Mouse (Mus musculus): ENCODE results near the gene Sik3. TPM values are rescaled to one million over a fixed set of nuclear protein-coding genes. Genes with fewer than 3 reads are reported as not detected.

Gene Sik3
- total RNA-seq, 1 experiment from 2014 or later: 56.6 TPM

DNA sequence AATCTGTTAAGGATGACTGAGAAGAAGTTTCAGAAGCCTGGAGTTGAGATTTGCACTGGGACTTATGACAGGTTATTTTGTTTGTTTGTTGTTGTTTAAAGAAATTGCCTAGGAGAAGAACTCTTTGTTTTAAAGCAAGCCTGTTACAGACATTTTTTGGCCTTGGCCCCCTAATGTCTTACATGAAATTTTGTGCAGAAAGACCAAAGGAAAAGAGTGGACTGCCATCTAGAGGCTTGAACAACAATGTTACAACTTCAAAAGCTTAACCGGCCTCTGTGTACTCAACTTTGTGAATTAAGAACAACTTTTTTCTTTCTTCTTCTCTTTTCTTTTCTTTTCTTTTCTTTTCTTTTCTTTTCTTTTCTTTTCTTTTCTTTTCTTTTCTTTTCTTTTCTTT, 179.0 kb downstream of the Sik3 start:
- DNase-seq: peak; percentile 40

DNA sequence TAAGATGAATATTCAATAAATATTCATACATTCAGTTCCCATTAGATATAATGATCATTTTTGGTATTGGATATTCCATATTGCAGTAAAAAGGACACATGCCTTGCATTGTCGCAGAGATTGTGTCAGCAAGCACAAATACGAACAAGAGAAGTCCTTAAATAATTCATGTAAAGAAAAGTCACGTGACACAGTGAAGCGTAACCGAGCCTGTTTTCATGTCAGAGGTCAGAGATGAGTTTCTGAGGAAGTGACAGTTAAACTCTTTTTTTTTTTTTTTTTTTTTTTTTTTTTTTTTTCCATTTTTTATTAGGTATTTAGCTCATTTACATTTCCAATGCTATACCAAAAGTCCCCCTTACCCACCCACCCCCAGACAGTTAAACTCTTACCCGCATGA, 180.0 kb downstream of the Sik3 start:
- DNase-seq: no peak

DNA sequence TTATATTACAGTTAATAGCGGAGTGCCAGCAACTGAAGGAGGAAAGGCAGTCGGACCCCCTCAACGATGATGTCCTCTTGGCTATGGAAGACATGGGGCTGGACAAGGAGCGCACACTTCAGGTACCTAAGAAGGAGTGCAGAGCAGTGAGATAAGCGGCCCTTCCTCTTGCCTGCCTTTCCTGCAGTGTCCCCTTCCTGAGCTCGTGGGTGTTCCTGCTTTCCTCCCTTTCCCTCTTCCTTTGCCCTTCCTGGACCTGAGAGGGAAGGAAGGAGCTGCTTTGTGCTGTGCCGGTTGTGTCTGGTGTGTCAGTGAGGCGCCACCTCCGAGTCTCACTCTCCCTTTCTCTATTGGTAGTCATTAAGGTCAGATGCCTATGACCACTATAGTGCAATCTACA, 182.2 kb downstream of the Sik3 start:
- DNase-seq: no peak

DNA sequence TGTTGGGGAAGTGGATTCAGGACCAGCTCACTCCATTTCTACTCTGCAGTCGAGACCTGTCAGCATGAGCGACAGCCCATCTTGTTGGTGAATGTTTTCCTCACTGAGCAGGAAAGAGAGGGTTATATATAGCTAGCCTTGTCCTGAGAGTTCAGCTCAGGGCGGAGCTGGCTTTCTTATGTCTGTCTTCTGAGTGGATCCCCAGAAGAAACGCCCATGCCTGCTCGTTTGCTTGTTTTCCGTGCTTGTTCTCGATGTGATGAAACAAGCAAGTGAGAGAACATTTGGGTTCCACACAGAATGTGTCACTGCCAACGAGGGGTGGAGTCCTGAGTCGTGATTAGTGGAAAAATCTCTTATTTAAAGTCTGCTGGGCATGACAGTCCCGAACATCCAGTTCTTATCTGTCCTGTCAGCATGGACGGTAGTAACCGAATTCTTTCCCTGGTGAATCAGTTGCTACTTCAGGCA, 184.1 kb downstream of the Sik3 start:
- DNase-seq: peak; percentile 51

DNA sequence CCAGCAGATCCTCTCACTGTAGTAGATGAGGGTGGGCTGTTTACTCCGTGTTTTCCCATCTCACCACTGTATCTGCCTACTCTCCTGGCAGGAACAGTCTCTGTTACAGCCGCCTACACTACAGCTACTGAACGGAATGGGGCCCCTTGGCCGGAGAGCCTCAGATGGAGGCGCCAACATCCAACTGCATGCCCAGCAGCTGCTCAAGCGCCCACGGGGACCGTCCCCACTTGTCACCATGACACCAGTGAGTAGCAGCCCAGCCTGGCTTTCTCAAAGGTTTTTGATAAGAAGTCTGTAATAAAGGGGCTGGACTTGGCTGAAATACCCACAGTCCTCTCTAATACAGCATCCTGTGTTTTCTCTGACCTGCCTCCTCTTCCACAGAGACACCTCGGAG, 185.8 kb downstream of the Sik3 start:
- DNase-seq: no peak

DNA sequence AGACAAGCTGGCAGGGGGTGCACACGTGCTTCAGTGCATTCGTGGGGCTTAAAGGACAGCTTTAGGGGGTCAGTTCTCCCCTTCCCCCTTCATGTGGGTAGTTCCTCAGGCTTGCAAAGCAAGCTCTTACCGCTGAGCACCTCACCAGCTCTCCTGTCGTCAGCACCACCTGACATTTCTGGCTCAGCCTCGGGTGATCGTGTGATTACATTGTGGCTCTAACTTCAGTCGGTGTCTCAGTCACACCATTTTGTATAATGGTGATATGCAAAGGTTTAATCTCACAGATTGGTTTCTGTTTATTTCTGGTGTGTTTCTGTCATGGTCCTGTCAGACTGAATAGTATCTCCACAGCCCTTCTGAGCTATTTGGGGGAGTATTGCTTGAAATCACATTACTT, 186.3 kb downstream of the Sik3 start:
- DNase-seq: no peak

DNA sequence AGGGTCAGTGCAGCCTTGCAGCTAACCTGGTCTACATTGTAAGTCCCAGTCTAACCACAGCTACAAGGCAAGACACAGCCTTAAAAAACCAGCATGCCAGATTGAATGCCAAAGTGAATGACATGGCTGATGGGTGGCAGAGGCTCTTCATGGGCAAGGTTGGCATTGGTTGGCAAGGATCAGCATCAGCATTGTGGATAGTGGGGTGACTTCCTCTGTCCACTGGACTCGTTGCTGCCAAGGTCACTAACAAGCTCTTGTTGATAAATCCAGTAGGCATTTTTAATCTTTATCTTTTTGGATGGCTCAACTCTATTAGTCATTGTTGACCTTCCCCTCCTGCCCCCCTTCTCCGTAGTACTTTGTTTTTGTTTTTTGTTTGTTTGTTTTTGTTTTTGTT, 187.0 kb downstream of the Sik3 start:
- DNase-seq: peak; percentile 62

DNA sequence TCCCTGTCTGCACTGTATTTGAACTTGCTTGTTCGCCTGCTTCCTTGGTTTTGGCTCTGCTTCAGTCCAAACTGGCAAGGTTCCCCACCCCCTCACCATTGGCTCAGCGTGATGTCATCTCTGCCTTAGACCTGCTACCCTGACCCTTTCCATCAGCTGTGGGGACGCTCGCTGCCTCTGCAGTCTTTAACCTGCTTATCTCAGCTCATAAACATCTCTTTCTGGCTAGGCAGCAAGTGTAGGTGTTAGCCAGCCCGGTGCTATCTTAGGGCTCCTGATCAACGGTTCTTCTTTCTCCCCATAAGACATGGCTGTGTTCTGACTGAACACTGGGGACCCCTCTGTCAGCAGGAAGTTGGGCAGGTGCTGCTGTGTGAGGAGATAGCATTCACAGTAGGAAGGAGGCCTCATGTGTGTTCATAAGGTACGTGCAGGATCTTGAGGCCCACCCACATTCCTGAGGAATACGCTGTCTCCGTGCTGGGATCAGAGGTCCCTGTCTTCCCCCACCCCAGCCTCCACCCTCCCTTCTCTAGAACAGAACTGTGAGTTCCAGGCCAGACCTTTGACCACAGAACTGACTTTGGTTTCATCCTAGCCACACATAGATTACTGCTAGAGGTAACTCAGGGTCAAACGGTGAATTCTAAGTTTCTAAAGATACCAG, 194.3 kb downstream of the Sik3 start:
- DNase-seq: no peak

DNA sequence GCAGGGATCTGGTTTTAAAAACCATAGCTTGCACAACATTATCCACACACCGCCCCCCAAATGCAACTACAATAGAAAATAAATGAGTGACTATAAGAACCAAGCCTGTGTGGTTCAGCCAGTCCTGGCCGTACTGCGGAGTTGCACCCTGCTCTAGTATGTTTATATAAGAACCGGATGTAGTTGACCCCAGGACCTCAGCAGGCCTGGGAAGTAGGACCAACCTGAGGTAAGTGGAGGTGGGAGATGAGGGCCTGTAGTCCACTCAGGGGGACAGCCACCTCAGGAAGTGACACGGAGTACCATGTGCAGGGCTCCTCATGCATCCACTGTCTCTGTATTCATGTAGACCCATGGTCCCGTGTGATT, 194.9 kb downstream of the Sik3 start:
- no peak for DNase-seq

DNA sequence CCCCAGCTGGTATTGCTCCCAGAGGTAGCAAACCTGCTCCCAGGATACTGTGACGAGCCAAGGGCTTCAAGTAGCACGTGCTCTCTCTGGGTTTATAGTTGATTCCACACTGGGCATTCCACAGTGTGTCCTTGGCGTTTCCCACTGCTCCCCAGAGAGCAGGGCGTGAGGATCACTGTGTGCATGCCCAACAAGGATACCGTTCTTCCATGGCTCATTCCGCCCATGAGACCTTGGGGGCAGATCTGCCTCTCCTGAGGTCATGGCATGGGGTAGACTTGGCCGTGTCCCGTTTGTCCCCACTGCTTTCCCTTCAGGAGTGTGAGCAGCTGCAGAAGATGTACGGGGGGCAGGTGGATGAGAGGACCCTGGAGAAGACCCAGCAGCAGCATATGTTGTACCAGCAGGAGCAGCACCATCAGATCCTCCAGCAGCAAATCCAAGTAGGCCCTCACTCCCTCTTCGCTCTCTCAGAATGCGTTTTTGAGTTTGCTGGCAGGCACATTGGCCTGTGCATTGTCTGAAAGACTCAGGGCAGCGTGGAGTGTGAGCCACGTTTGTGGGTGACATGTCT, 195.9 kb downstream of the Sik3 start:
- peak; percentile 75 for DNase-seq

DNA sequence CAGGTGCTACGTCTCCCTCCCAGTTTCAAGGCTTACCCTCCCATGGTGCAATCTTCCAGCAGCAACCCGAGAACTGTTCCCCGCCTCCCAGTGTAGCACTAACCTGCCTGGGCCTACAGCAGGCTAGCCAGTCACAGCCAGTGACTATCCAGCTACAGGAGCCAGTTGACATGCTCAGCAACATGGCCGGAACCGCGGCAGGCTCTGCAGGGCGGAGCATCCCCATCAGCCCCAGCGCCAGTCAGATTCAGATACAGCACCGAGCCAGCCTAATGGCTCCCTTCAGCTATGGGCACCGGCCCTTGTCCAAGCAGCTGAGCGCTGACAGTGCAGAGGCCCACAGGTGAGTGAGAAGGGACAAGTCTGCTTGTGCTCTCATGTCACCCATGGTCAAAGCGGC, 197.9 kb downstream of the Sik3 start:
- no peak for DNase-seq

DNA sequence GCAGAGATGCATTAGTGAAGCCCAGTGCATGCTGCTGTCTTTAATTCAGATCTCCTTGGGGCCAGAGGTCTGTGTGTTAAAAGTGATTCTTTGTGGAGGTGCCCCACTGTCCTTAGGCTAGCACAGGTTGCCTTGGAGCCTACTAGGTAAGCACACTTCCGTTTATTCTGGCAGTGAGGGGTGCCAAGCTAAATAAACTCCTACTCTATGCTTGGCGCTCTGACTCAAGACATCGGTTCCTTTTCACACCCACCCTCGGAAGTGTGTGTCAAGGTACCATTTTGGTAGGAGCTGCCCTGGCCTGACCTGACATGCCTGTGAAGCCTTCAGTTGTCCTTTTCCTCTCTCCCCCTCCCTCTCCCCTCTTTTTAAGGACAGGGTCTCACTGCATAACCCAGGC, 201.7 kb downstream of the Sik3 start:
- DNase-seq: no peak

DNA sequence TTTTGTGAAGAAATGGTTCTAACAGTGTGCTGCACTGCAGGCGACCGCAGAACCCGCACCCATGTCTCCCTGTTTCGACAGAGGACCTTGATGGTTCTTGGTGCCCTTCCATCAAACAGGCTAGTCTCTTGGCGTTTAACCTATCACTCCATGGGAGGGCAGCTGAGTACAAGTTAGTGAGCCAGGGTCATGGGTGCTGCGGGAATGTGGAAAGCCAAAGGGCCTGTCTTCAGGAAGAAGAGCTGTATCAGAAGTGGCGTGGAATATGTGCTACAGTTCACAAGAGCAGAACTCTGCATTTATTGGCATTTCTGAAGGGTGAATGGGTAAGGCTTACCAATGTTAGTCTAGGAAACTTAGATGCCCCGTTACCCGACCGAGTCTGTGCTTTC, 202.3 kb downstream of the Sik3 start:
- no peak for DNase-seq

DNA sequence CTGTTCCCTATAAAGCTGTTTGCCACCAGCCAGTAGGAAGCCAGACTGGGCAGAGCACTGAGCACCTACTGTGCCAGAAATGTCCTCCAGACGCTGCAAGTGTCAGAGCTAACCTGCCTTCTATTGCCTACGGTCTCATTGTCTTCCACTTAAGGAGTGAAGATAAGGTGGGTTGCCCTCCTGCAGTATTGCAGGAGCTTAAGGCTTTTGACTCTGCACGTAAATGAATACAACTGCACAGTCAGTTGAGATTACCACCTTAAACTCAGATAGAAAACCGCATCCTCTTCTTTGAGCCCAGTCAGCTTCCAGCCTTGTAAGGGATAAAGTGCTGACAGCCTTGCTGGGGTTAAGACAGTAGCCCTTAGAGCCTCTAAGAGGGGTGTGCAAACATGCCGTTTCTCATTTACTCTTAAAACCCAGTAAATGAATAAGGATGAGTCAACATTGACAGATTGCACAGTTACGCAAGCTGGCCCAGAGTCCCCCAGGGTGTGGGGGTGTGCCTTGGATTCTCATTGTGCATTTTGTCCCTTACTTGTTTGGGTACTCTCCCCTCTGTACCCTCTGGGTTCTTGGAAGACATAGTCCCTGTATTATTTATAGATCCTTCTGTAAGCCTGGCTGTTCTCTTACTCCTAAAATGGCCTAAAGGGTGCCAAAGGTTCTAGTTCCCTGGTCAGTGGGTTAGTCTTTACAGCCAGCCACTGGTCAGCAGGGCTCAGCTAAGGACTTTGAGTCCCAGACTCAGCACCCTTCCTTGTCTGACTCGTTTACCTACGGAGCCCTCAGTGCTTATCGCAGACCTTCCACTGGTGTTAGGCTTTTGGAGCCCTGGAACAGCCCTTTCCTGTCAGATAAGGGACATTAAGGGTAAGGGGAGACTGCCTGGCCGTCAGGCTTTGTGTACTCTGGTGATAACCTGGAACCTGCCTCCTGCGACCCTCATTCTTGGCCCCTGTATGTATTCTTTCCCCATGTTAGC, 203.0 kb downstream of the Sik3 start:
- peak; percentile 61 for DNase-seq

DNA sequence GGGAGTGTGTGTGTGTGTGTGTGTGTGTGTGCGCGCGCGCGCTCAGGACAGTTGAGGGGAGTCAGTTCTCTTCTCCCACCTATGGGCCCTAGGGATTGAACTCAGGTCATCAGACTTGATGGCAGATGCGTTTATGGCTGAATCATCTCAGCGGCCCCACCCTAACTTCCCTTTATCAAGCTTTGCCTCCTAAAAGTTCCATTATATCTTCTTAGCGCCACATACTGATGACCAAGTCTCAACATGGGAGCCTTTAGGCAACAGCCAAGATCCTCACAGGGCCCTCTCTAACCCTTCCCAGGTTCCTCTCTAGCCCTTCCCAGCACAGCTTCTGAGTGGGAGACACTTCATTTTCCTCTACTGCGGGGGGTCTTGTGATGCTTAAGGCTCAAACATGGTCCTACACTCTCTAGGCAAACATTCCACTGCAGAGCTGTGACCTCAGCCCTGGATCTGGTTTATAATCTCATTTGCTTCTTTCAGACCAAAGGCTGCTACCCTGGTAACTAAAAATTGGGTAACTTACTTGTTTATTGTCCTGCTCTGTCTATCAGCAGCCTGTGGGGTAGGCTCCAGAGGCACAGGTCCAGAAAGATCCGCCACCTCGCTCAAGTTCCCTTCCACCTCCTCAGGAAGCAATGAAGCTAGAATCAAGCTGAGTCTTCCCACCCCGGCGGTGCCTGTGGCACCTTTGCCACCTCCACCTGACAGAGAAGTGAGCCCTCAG, 204.3 kb downstream of the Sik3 start:
- DNase-seq: no peak

DNA sequence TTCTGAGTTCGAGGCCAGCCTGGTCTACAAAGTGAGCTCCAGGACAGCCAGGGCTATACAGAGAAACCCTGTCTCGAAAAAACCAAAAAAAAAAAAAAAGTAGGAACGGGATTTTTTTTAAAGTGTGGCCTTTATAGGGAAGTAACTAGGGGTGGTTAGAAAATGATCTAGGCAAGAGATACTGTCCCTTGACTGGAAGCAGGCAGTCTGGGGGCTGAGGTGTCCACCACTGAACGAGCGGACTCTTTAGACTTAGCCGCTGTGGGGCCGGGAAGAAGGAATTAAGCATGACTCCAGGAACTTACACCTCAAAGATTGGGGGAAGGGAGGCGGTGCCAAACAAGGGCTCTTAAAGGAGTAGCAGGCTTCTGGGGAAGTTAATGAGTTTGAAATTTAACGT, 205.6 kb downstream of the Sik3 start:
- no peak for DNase-seq

DNA sequence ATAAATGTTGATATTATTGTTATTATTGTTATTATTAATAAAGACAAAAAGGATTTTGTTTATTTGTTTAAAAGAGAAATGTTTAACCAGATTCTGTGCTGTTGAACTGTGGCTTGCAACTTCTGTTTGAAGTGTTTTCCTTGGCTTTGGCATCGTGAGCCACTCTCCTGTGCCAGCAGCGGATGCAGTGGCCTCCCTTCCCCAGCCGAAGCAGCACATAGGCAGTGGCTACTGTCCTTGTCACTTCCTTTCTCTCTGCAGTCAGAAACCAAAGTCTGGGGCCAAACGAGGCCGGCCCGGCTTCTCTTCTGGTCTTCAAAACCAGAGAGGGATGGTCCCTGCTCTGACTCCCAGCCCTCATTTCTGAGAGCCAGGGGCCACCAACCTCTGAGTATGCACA, 210.5 kb downstream of the Sik3 start:
- no peak for DNase-seq

DNA sequence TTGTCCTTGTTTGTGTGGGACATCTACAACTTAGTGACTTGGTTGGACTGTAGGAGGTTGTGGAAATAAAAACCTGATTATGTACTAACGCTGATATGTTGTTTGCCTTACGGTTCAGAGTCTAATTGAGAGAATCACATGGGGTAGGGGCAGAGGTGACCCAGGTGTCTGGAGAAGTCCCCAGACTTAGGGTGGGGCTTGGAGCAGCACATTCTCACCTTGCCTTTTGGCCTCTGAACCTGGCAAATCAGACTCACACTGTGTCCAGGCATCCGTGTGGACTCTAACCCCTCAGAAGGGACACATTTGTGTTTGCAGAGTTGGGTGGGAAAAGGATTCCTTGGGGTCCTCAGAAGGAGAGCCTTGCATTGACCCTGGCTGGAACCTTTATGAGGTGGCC, 211.5 kb downstream of the Sik3 start:
- DNase-seq: no peak

DNA sequence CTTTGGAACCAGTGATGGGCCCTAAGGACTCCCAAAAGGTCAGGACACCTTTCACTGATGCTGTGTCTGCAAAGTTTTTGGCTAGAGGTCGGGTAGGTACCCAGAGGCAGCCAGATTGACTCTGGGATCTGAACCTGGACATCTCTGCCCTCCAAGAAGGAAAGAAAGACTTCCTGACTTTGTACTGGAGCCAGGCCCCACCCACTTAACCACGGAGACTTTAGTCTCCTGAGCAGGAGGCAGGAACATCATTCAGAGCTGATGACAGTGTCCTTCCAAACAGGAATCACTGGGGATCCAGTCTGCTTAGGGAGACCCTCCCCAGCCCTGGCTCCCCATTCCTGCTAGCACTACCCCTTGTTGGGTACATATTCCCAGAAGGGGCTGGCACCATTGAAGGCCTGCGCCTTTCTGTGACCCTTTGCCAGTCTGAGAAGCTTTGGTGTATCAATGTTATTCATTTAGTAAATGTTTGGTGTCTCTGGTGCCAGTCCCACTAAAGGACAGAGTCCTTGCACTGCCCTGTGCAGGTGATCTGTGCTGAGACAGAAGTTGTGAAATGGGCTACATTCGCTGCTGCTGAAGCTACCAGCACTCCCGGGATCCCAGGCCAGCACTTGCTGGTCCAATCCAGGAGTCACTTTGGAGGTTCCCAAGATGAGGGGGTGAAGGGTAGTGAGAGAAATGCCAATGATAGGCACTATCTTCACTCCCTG, 212.5 kb downstream of the Sik3 start:
- no peak for DNase-seq

DNA sequence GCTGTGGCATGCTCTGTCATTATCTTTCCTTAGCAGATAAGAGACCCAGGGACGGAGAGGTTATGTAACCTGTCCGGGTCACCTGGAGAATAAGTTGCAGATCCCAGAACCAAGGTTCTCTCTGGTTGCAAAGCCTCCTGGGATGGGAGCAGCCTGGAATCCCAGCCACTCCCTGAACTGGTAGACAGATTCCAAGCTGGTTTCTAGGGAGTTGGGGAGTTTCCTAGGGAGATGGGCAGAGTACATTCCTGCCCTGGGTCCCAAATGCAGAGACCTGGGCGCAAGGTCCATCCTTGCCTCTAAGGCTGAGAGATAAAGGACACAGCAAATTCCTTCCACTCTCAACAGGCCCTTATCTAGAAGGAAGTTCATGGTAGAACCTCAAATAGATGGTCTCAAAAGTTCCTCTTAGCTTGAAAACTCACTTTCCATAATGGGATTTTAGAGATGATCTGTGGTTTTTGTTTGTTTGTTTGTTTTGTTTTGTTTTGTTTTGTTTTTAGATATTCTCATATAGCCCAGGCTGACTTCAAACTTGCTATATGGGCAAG, 214.5 kb downstream of the Sik3 start:
- DNase-seq: no peak

DNA sequence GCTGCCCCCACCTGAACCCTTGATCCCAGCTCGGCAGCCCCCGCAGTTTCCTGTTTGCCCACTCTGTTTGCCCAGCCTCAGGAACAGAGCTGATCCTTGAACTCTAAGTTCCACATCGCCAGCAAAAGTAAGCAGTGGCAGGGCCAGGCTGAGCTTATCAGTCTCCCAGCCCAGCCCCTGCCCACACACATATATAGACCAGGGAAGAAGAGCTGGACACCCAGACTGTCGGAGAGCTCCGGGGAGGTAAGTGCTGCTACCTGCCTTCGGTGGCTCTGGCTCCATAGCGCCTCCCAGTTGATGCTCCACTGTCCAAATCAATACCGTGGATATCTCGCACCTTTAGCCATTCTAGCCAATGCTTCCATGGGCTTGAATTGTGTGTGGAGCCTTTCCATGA, 215.9 kb downstream of the Sik3 start, which contains the start of gene Apoa1:
Gene Apoa1 (plus strand): TSS at position 90 of the 400 bp plus-strand sequence.
- DNase-seq: no peak
